Mouse (Mus musculus): ENCODE results near the gene Nbr1.

DNA sequence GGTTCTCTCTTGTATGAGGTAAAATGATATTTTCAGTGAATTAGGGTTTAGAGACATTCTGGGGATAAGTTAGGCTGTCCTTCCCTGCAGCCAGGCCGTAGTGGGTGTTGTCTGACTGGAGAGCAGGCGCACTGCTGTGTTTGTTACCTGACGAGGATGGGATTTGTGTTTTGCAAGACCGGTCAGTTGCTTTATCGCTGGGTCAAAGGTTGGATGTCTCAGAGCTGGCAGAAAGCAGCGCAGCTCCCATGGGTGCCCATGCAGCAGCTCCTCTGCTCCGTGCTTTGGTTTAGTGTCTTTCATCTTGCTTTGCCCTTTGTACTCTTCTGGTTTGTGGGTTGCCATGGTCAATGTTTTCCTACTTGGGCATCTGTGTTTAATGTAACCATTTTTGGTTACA lies 4.6 kb downstream of the Nbr1 start:
- TF ChIP-seq GATA1 (IDR thresholded peaks at IDR 0.05; ENCODE audit: low read depth, low read length) (no peak), HCFC1 (IDR thresholded peaks at IDR 0.05; ENCODE audit: low read depth, low read length) (no peak), CTCF (IDR thresholded peaks at IDR 0.05 in 2 of 3, conservative IDR thresholded peaks at IDR 0.05 in 1 of 3; ENCODE audit: control insufficient read depth in 1 of 3, insufficient read depth in 1 of 3, low read depth in 2 of 3, low read length in 3 of 3, poor library complexity in 1 of 3, severe bottlenecking in 1 of 3) (no peak), CHD2 (IDR thresholded peaks at IDR 0.05; ENCODE audit: low read length) (no peak), POLR2A (IDR thresholded peaks at IDR 0.05; ENCODE audit: control insufficient read depth in 1 of 2, insufficient read depth in 1 of 2, low read depth in 1 of 2, low read length in 2 of 2, poor library complexity in 1 of 2) (no peak)
